Mouse (Mus musculus): ENCODE data around the gene Aknad1.
A peak's percentile ranks its signal among the peaks of the same experiment; 100 is the strongest.

Aknad1 gene

DNA sequence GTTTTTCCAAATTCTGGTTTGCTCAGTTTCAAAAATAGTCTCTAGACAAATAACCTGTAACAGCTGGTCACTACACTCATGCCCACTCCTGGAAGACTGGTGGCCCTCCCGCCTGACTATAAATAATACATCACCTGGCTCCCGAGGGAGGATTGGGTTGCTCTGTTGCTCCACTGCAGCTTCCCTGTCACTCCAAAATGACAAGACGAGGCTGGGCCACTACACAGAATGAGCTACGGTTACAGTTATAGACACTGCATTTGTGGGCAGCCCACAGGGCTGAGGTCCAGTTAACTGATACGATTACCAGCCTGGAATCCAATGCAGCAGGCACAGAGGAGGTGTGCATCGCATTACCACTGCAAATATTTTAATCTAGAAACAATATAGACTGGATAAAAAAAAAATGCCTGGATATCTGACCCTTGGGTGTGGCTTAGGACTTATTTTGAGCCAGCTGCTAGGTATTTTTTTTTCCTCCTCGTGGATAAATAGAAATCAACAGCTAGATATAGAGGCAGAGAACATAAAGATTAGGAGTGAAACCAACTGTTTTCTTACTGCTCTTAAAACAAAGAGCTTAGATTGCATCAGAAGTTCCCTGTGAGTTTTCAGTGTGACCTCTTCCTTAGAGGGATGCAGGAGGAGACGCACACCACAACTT lies at the start of gene Aknad1:
Gene Aknad1 (plus strand): TSS at position 614 of the 664 bp plus-strand sequence.
- DNase-seq (ENCODE audit: low spot score): no peak

DNA sequence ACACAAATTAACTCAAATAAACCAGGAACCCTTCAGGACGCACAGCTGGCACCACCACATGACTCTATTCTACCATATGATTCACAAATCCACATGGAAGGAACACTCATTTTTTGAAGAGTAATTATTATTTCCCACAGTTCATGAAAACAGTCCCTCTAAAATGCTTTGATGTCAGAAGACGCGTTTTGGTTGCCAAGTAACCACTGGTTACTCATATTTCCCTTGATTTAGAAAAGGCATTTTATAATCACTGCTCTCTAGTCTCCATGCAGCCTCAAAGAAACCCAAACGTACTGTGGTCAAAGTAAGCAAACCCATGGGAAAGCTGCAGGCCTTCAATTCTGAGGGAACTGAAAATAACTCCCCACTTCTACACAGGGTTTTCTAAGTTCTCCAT lies 49.5 kb upstream of the Aknad1 start:
- DNase-seq (ENCODE audit: low spot score): no peak

DNA sequence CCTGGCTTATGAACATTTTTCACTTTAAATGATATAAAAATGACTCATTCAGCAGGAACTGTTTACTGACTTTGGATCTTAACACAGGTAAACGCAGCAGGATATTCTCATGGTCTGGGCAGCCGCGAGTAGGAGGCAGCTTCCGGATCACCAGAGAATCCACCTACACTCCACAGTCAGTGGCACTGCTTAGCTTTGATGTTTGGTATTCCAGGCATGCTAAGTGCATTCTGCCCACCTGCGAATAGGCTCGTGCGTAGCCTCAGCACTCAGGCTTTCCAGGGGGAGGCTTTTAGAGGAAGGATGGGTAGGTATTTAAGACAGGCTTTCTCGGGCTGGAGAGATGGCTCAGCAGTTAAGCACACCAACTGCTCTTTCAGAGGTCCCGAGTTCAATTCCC lies 45.1 kb upstream of the Aknad1 start:
- no peak for DNase-seq (ENCODE audit: low spot score)

- no peak for DNase-seq (ENCODE audit: low spot score)
Measured at GRCm38 (mm10) chr3:108698662-108699061, 40.8 kb upstream of the Aknad1 start.

DNA sequence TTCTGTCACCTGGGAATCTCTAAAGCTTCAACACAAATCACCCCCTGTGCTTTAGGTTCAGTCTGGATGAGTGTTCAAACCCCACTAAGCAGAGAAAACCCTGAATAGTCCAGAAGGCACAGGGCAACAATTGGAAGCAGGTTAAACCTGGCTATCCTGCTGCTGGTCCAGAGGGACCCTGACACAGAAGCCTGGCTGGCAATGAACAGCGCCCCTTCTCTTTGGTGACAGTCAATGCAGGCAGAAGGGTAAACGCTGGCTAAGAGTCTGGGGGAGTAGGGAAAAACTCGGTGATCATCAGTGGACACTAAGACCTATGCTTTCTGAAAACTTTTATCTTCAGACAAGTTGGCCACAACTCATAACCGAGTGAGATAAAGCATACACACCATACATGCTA lies 39.7 kb upstream of the Aknad1 start:
- DNase-seq (ENCODE audit: low spot score): no peak

GRCm38 (mm10) chr3:108701256-108701655 lies 38.2 kb upstream of the Aknad1 start:
- DNase-seq (ENCODE audit: low spot score): no peak

DNA sequence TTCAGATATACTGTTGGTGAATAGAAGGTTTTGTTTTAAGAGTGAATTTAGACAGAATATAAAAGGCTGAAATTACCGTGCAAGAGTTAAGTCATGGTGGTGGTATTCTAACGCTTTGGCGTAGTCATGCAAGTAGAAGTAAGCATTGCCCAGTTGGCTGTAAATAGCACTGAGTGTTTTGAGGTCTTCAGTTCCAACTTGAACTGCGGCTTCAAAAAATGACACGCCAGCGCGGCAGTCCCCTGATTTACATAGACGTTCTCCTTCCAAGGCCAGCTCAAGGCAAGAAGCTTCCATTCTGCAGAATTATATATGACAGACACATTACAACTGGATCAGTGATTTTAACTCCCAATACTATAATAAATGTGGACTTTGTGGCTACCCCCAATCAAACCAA lies 36.7 kb upstream of the Aknad1 start:
- no peak for DNase-seq (ENCODE audit: low spot score)

GRCm38 (mm10) chr3:108711296-108711695 lies 28.2 kb upstream of the Aknad1 start:
- no peak for DNase-seq (ENCODE audit: low spot score)

- DNase-seq (ENCODE audit: low spot score): no peak
Measured at GRCm38 (mm10) chr3:108713065-108713675, 26.3 kb upstream of the Aknad1 start.

DNA sequence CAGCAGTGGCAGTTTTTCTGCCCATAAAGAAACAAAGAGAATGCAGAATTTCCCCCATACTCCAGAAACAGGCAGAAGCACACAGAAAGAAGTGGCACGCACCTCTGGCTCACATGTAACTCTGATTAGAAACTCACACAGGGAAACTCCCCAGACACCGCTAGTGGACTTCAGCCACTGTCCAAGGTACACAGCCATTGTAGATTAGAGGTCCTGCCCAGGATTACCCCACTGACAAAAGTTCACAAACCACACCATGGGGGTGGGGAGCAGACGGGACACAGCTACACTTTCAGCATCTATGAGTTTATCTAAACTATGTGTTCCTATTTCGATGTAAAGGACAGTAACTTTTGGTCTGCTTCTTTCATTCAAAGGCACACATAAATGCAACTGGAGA lies 24.6 kb upstream of the Aknad1 start:
- no peak for DNase-seq (ENCODE audit: low spot score)

GRCm38 (mm10) chr3:108717896-108718502 lies 21.5 kb upstream of the Aknad1 start:
- no peak for DNase-seq (ENCODE audit: low spot score)

- no peak for DNase-seq (ENCODE audit: low spot score)
Measured at GRCm38 (mm10) chr3:108719357-108719756, 20.1 kb upstream of the Aknad1 start.

DNA sequence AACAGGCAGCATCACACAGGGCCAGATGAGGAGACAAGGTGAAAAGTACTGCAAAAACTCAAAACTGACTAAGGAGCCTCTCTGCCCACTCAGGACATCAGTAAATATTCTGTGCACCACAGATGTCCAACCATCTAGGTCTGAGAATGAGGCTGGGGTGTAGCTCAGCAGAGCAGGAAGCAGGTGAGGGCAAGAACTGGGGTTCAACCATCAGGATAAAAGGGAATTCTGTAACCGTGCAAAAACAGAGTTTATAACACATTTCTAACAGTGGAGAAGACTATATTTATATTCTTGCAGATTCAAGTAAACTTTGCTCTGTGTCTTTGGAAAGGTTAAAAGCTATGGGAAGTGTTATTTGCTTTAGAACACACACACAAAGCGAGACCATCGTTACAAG lies 19.7 kb upstream of the Aknad1 start:
- no peak for DNase-seq (ENCODE audit: low spot score)

DNA sequence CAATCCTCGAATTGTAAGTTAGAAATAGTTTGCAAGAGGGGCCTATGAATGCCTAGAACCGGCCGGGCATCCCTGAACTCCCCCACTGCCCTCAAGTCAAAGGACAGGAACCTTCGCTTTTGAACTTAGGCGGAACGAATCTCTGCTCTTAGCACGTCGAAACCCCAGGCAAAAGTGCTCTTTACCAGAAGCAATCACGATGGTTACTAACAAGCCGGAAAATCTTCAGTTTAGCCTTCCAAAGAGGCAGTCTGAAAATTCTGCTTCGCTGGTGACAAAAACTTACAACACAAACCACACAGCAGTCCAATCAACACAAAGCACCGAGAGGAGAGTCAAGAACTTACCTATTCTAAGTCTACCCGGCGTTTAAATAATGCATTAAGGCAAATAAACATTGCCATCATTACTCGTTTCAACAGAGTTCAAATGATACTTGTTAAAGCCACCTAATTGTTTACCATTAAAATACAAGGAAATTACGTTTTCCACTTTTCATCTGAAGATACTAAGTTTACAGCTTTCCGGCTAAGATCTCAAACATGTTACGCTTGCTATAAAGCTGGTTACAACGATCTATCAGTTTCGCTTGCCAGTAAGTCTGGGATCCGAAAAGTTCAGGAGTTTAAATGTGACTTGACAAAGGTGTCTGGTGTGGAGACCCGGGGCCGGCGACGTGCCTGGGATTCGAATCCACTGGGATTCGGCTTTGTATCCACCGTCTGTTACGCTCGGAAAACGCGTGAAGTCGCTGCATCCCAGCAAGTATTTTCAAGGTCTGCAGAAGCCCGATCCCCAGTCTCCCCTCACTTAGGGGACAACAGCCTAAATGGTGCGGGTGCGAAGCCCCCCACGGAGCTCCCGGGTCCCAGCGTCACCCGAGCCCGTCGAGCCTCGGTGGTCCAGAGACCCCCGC lies 18.1 kb upstream of the Aknad1 start:
- peak; percentile 67 for DNase-seq (ENCODE audit: low spot score)

DNA sequence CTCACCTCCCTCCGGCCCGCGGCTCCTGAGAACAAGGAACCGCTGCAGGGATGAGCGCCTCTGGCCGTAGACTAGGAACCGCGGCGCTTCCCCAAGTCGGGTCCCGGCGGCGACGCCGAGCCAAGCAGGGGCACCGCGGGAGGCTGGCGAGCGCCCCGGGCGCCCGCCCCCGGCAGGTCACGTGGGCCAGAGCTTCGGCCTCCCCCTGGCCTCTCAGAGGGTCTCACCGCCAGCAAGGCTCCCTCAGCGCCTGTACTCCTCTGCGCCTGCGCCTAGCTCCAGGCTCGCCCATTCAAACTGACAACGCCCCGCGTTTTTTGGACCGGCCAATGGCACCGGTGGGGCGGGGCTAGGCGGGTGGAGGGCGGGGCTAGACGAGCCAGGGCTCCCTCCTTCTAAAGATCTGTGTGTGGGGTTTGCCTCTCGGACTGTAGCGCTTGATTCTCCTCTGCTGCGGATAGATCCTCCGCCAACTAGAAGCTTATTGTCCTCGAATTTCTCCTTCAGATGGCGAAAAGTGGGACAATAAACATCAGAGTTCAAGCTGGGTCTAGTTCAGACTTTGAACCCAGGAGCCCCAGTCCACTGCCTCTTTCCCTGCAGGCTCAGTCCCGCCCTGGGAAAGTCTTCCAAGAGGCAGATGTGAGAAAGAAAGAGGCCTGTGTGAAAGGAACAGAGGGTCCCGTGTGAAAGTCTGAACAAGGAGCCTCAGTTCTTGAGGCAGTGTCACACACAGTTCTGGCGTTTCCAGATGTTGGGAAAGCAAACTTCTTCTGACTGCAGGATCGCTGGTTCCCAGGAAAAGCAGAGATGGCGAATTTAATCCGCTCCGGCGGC lies 17.2 kb upstream of the Aknad1 start, which contains the start of gene Gpsm2:
Gene Gpsm2 (minus strand): TSS at position 274 of the 837 bp plus-strand sequence.
- DNase-seq (ENCODE audit: low spot score): peak; percentile 99

- no peak for DNase-seq (ENCODE audit: low spot score)
Measured at GRCm38 (mm10) chr3:108726413-108726812, 13.0 kb upstream of the Aknad1 start.

- DNase-seq (ENCODE audit: low spot score): no peak
Measured at GRCm38 (mm10) chr3:108727344-108727743, 12.1 kb upstream of the Aknad1 start.

- DNase-seq (ENCODE audit: low spot score): no peak
Measured at GRCm38 (mm10) chr3:108727776-108728175, 11.7 kb upstream of the Aknad1 start.

GRCm38 (mm10) chr3:108730316-108730715 lies 9.1 kb upstream of the Aknad1 start:
- DNase-seq (ENCODE audit: low spot score): peak; percentile 48

GRCm38 (mm10) chr3:108737761-108738160 lies 1.7 kb upstream of the Aknad1 start:
- no peak for DNase-seq (ENCODE audit: low spot score)

DNA sequence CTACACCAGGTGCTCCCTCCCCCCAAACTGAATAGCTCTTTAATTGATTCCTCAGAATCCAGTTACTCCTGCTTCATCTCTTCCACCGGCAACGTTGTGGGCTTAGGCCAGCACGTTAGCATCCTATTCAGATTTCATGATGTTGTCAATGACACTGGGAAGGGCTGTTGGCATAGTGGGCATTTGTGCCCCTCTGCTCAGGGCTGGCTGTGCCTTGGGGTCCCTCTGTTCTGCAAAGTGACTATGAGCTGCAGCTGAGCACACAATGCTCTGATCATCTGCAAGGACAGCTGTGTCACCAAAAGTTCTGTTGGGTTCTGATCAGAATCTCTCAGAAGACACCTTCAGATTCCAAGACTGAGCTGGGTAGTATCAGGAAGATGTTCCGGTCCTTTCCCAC lies 4.6 kb downstream of the Aknad1 start:
- DNase-seq (ENCODE audit: low spot score): no peak

Data from testis, postnatal 10 days (tissue).